Mouse (Mus musculus) intestine, embryonic 15.5 days (tissue): ENCODE data around the gene Sgsm3. TPM values are rescaled to one million over a fixed set of nuclear protein-coding genes. Genes with fewer than 3 reads are reported as not detected.

Experiments used
- ATAC-seq: fragments of 200-750 bp; cut with Nextera tagmentation; 2 replicates; pipeline ENCODE4 v1.8.0; 2017; ENCODE audit warnings: moderate TSS enrichment, moderate library complexity
- H3K27ac ChIP-seq: fragments of 300-500 bp; sonication (generic); 2 replicates; pipeline ENCODE4 v1.5.1; 2015; ENCODE audit warnings: mild to moderate bottlenecking, inconsistent platforms
- H3K27me3 ChIP-seq: fragments of 300-500 bp; sonication (generic); replicated peaks from 2 replicates; pipeline ENCODE4 v1.6.1; 2015; ENCODE audit warnings: inconsistent platforms
- H3K36me3 ChIP-seq: fragments of 300-500 bp; sonication (generic); 2 replicates; pipeline ENCODE4 v1.6.1; 2015; ENCODE audit warnings: inconsistent platforms
- H3K4me1 ChIP-seq: fragments of 300-500 bp; sonication (generic); replicated peaks from 2 replicates; pipeline ENCODE4 v1.6.1; 2015; ENCODE audit warnings: inconsistent platforms
- H3K4me2 ChIP-seq: fragments of 300-500 bp; sonication (generic); replicated peaks from 2 replicates; pipeline ENCODE4 v1.6.1; 2015; ENCODE audit warnings: mild to moderate bottlenecking, inconsistent platforms
- H3K4me3 ChIP-seq: fragments of 300-500 bp; sonication (generic); replicated peaks from 2 replicates; pipeline ENCODE4 v1.5.1; 2015; ENCODE audit warnings: inconsistent platforms
- H3K9ac ChIP-seq: fragments of 300-500 bp; sonication (generic); 2 replicates; pipeline ENCODE4 v1.6.1; 2015; ENCODE audit warnings: inconsistent platforms
- H3K9me3 ChIP-seq: fragments of 300-500 bp; sonication (generic); 2 replicates; pipeline ENCODE4 v1.6.1; 2016; ENCODE audit warnings: inconsistent platforms
- WGBS: fragments of 180-500 bp; shearing (Covaris S2); methylation state at CpG from one replicate; pipeline ENCODE4 v1.1.7; 2015; 5-methylcytosine and 5-hydroxymethylcytosine counted together
- polyA plus RNA-seq: library from polyadenylated mRNA; unstranded; fragments of >200 nt; fragmentation: Nextera tagmentation; extraction: Ambion mirVana; gene quantifications from 2 replicates; pipeline ENCODE4 v1.2.1, GENCODE M21; 2015

Sgsm3 gene
- polyA plus RNA-seq, 1 experiment from 2014 or later, result 27.6 TPM

GRCm38 (mm10) chr15:81052491-81052890 is 74.9 kb downstream of the Sgsm3 start:
- H3K27ac ChIP-seq, result no peak overlapping the region
- no peaks in the 10 kb centered on the region for H3K36me3 ChIP-seq
- ATAC-seq, result no peak
- H3K9me3 ChIP-seq, result no peaks in the 10 kb centered on the region
- no peaks in the 10 kb centered on the region for H3K27me3 ChIP-seq
- 92% methylated on average over 5 of the region's 5 CpGs for WGBS
- H3K9ac ChIP-seq, result no peak overlapping the region
- H3K4me1 ChIP-seq, result peaks cover 7% of the 10 kb centered on the region; the same call in 1 of the 2 replicates
- no peak overlapping the region for H3K4me2 ChIP-seq
- H3K4me3 ChIP-seq, result no peak overlapping the region

- no peaks in the 10 kb centered on the region for H3K9me3 ChIP-seq
- peak; percentile 31; the same call in 1 of the 2 replicates for ATAC-seq
Measured at GRCm38 (mm10) chr15:81055488-81055887, 77.9 kb downstream of the Sgsm3 start.

GRCm38 (mm10) chr15:81057736-81058135 is 80.2 kb downstream of the Sgsm3 start:
- no peak; the same call in 1 of the 2 replicates for ATAC-seq
- Histone ChIP-seq H3K36me3 (no peaks in the 10 kb centered on the region), H3K9ac (no peak overlapping the region), H3K4me3 (no peak overlapping the region), H3K4me1 (peaks cover 14% of the 10 kb centered on the region), H3K27ac (no peak overlapping the region), H3K4me2 (no peak overlapping the region), H3K27me3 (no peaks in the 10 kb centered on the region), H3K9me3 (no peaks in the 10 kb centered on the region)
- WGBS, result 88% methylated on average over 5 of the region's 5 CpGs

More at GRCm38 (mm10) chr15:81055488-81055887, 77.9 kb downstream of the Sgsm3 start:
- Histone ChIP-seq H3K4me3 (no peak overlapping the region), H3K36me3 (no peaks in the 10 kb centered on the region), H3K4me1 (0 out of 2 replicates have a peak, but pooled peaks cover 5% of the 10 kb centered on the region), H3K4me2 (no peak overlapping the region), H3K27me3 (no peaks in the 10 kb centered on the region), H3K9ac (no peak overlapping the region), H3K27ac (no peak overlapping the region)
- WGBS, result 88% methylated on average over 2 of the region's 2 CpGs

GRCm38 (mm10) chr15:81060975-81061374 is 83.4 kb downstream of the Sgsm3 start:
- WGBS, result 91% methylated on average over 2 of the region's 2 CpGs
- no peaks in the 10 kb centered on the region for H3K36me3 ChIP-seq
- no peak for ATAC-seq
- H3K9ac ChIP-seq, result no peak overlapping the region
- no peak overlapping the region for H3K4me2 ChIP-seq
- no peaks in the 10 kb centered on the region for H3K9me3 ChIP-seq
- no peak overlapping the region for H3K27ac ChIP-seq
- H3K4me3 ChIP-seq, result no peak overlapping the region
- H3K4me1 ChIP-seq, result peaks cover 13% of the 10 kb centered on the region
- H3K27me3 ChIP-seq, result no peaks in the 10 kb centered on the region

Other genes with a start within 250 kb of the Sgsm3 start
- 156 and 173 TPM in 2 replicates for gene Adsl, start 29.3 kb upstream of the Sgsm3 start, polyA plus RNA-seq
- 16.0 and 18.0 TPM in 2 replicates for gene Mrtfa, start 213.0 kb downstream of the Sgsm3 start, polyA plus RNA-seq